Mouse (Mus musculus): Measurements from ENCODE around the gene Wdr26. TPM values are rescaled to one million over a fixed set of nuclear protein-coding genes. Genes with fewer than 3 reads are reported as not detected.

Wdr26 gene
- polyA plus RNA-seq, 1 experiment from 2014 or later: 47.0 TPM

Other genes with a start within 250 kb of the Wdr26 start
- 2.1 and 2.4 TPM in 2 replicates for gene Ephx1, start 191.1 kb downstream of the Wdr26 start, polyA plus RNA-seq (2016; fragmentation: Nextera tagmentation; extraction: Ambion mirVana)
- 0.10 TPM in 1 of 2 replicates, not detected in the other for gene 9130409I23Rik, start 160.8 kb downstream of the Wdr26 start, polyA plus RNA-seq (2016; fragmentation: Nextera tagmentation; extraction: Ambion mirVana)
- 42.1 and 42.2 TPM in 2 replicates for gene Nvl, start 67.8 kb downstream of the Wdr26 start, polyA plus RNA-seq (2016; fragmentation: Nextera tagmentation; extraction: Ambion mirVana)
- 60.7 and 63.1 TPM in 2 replicates for gene Cnih4, start 67.3 kb downstream of the Wdr26 start, polyA plus RNA-seq (2016; fragmentation: Nextera tagmentation; extraction: Ambion mirVana)
- gene Cnih3, start 140.6 kb upstream of the Wdr26 start, polyA plus RNA-seq (2016; fragmentation: Nextera tagmentation; extraction: Ambion mirVana): 2.6 and 5.1 TPM in 2 replicates

All from hindbrain, embryonic 12.5 days (tissue).